Mouse (Mus musculus) kidney, adult 18-20 months (tissue): ENCODE measurements around the gene Rab12.
"Not testable (repeated sequence)": the region's sequence is repeated elsewhere in the genome, so short reads cannot be mapped to it uniquely, and the experiment has no call there.

Experiments
- DNase-seq: peaks from one replicate; pipeline ENCODE4 v3.0.0; 2021

Gene Rab12

DNA sequence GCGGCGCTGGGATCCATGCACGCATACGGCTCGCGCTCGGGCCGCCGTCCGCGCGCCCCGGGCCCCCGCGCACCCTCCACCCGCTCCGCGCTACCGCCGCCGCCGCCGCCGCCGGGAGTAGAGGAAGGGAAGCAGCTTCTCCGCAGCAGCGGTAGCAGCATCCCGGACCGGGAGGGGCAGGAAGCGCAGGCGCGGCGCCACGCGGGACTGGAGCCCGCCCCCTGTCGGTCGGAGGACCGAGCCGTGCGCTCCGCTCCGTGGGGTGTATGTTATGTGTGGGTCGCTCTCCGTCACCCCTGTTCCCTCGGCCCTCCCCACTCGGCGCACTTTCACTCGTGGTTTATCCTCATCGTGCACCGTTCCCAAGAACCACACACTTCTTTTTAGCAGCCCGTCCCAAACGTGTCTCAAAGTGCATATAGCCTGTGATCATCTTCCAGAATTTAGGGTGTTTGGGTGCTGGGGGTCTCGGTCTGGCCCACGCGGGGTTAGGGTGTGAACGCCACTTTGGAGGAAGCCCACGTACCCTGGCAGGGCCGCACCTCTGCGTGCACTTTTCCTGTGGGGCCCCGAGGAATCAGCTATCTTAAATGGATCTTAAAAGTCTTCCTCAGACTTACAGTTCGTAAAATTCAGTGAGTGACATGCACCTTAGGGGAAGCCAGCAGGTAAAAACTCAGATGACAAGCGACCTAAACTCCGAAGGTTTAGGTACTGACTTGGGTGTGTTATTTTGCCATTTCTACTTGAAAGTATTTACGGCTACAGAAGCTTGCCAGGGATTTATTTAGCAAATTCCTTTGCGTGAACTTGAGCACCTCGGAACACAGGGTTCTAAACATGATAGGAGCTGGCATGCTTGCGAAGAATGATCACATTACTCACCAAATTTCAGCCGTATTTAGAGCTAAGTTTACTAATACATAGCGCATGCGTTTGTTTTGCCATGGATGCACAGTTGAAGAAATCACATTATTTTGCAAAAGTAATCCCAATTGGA, at the start of gene Rab12:
Rab12 (minus strand) TSS at position 176 of the 1,000 bp plus-strand sequence.
- peak; percentile 85 for DNase-seq

DNA sequence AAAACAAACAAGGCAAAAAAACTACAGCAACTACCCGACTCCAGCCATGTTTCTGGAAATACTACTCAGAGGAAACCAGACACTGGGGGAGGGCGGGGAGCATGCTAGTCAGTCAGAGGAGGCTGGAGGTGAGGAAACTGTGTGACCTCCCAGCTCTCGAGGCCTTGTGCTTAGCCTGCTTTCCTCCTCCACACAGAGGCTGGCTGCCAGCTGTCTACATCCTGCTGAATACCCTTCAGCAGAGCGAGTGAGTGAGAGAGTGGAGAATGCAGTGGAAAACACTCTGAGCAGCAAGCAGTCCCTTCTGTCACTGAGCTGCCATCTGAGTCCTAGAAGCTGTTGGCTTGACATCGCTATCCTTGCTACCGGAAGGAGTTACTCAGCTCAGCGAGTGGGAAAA, 44.7 kb upstream of the Rab12 start:
- DNase-seq: no peak

DNA sequence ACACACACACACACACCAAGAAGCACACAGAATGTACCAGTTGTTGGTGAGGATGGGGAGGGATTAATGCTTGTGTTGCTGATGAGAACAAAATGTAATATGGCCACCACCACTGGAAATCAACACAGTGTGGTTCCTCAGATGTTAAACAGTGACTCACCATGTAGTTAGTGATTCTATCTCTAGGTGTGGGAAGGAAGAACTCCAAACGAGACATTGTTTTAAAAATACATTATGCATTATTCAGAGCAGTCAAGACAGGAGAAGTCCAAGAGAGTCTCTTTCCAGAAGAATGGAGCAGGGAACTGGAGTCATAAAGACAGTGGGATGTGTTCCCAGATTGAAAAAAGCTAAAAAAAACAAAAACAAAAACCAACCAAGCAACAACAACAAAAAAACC, 44.0 kb upstream of the Rab12 start:
- DNase-seq: no peak

DNA sequence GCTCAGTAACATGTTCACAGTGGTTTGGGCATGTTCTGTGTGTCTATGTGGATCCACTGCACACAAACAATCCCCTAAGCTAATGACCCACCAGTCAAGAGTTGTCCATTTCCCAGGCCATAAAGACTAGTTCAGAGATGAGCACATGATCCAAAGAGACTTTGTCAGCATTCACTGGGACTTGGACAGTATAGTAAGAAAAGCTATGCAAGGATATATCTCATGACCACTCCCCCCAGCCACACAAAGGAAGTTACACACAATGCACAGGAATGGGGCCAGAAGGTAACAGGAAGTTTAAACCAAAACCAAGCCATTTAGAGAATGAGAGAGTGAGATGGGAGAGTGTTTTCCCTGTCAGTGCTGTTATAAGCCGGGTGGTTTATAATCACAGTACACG, 41.9 kb upstream of the Rab12 start:
- DNase-seq: no peak

DNA sequence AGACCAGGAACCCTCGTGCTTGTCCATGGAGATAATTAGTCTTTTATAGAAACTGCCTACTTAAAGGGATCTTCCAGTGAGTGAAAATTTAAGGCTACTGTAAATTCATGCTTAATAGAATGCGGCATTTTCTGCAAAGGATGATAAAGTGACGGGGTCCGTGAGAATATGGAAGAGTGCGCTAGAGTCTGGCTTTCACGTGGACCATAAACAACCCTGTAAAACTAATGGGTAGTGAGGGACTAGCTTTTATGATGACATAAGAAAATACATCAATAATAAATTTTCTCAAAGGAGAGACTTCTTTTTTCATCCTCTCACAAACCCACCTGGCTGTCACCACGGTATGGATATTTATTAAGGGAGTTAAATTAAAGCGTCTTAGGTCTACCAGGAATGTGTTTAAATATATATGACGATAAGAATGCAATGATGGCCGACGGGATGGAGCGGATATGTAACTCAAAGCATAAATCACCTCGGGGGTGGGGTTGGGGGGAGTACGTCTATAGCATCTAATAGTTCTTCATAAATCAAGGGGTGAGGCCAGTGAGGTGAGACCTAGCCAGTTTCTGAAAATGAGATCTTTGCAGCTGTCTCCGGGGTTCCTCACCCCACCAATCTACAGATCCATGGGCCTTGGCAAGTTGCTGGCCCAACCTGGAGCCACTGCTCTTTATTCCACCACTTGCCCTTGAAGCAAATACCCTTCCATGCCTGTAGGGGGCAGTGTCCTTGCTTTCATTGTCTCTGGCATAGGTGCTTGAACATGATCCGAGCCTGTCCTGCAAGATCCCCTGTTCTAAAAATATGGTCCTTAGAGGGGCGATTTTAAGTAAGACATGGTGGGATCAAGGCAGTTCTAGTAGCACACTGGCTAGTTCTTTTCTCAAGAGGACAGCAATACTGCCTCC, 39.1 kb upstream of the Rab12 start:
- no peak for DNase-seq

DNA sequence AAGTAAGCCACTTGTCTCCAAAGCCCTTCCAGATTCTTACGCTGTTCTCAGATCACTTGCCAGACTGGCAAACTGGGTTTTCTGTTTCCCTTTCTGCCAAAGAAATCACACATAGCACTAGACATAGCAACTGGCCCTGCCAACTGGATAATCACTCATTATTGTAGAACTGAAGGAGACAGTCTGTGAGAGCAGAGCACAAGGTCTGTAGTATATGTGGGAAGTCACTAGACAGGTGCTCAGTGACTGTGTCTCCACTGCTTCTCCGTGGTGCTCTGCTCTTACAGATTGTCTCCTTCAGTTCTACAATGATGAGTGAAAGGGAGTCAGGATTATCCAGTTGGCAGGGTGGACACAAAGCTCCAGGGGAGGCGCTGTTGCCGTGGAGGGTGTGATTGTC, 33.2 kb upstream of the Rab12 start:
- DNase-seq: no peak

DNA sequence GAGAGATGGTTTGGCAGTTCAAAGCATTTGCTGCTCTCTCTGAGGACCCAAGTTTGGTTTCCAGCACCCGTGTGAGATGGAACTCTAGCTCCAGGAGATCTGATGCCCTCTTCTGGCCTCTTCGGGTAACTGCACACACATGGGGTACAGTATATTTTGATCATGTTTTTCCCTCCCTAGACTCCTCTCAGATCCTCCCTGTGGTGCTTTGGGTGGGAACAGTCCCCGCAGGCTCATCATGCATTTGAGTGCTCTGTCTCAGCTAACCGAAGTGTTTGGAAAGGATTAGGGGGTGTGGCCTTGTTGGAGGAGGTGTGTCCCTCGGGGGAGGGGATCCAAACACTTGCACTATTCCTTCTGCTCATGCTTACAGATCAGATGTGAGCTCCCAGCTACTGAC, 31.0 kb upstream of the Rab12 start:
- DNase-seq: no peak

DNA sequence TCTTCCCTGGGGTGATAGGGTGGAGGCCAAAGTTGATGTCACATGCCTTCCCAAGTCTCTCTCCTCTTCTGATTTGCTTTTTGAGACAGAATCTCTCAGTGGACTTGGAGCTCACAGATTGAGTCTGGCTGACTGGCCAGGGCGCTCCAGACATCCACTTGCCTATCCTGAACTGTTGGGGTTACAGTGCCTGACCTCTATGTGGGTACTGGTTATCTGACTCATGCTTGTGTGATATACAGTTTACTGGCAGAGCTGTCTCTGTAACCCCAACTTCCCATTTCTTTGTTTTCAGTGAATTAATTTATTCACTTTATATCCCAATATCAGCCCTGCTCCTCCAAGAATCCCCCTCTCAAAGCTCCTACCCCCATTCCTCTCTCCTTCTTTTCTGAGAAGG, 12.8 kb upstream of the Rab12 start:
- DNase-seq: no peak

DNA sequence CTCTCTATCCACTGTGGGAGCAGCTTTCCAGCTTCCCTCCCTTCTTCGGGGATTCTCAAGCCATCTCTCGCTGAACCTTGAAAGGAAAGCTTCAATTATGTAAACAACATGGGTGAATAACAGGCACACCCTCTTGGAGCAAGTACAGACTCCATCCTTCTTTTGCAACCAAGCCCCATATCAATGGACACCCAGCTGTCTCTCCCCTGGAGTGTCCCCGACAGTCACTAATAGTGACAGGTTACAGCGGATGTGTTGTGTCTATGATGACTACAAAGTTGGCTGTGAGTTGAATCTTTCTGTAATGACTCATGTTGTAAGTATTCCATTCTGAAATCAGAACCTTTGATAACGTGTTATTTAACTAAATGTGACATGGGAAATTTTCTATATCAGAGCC, 3.9 kb upstream of the Rab12 start:
- DNase-seq: no peak

DNA sequence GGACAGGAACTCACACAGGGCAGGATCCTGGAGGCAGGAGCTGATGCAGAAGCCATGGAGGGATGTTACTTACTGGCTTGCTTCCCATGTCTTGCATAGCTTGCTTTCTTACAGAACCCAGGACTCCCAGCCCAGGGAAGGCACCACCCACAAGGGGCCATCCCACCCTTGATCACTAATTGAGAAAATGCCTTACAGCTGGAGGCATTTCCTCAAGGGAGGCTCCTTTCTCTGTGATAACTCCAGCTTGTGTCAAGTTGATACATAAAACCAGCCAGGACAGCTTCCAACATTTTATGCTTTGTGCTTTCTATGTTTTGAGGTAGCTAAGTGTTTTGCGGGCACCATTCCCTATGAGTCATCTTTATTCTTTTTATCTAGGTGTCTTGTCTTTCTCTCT, 3.1 kb upstream of the Rab12 start:
- not testable (repeated sequence) for DNase-seq

DNA sequence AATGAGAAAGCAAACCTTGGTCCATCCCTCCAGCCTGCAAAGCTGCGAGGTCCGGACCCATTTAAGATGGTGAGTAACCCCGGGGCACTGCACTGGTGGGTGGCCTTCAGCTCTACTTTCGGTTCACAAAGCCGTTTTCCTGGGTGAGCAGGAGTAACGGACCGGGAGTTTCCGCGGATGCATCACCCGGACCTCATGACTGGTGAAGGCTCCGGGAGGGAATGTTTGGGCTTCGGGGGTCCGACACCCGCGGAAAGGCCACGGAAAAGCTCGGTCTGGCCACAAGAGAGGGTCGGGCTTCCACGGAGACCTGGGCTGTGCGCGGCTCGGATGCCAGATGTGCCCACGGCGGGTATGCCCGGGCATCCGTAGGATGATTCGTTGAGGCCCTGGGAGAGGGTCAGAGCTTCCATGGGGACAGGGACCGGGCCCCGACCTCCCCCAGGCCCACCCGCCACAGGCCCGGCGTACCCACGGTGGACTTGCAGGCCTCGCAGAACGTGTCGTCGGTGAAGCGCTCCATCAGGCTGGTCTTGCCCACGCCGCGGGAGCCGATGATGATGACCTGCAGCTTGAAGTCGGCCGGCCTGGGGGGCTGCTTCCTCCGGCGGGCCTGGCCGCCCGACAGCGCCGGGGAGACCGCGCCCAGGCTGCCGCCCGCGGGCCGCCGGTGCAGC, 514 bp downstream of the Rab12 start:
- DNase-seq: peak; percentile 37

DNA sequence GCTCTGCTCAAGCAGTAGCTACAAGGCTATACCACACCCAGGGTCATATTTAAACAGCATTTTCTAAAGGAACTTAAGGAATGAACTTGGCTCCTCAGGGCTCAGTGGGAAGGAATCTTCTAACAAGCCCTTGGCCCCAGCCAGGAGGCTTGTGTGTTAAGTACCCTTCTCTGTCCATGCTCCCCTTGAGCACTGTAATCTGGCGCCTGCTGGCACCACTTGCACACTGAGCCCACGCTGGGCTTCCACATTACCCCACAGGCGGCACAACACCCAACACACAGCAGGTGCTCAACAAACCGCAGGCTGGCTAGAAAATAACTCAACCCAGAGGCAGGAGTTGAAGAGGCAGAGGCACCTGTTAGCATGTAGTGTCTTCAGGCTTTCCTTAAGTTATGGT, 2.6 kb downstream of the Rab12 start:
- no peak for DNase-seq

DNA sequence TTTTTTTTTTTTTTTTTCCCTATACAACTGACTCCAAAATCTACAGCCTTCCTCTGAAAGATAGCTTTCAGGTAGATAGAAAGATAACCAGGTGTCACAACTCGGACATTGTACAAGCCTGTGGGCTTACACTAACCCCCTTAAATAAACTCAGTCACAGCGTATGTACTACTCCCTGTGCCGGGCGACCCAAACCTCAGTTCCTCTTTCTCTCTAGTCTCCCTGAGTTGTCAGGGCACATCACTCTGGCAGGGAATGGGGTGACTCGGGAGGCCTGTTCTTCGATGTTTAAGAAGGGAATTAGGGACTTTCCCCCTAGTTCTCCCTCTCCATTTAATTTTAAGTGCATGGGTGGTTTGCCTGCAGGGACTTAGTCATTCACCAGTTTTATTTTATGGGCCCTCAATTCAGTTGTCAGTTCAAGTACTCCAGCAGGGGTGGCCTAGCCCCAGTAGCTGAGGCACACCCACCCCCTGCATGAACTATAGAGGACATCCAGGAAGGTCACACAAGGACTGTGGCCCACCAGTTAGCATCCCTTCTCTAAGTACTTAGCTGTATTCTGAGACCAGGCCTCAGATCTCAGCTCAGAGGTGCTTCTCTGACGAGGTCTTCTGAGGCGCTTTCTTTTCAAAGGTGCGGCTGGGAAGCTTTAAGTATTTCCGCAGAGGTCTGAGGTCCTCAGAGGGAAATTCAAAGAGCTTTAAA, 5.1 kb downstream of the Rab12 start:
- no peak for DNase-seq

DNA sequence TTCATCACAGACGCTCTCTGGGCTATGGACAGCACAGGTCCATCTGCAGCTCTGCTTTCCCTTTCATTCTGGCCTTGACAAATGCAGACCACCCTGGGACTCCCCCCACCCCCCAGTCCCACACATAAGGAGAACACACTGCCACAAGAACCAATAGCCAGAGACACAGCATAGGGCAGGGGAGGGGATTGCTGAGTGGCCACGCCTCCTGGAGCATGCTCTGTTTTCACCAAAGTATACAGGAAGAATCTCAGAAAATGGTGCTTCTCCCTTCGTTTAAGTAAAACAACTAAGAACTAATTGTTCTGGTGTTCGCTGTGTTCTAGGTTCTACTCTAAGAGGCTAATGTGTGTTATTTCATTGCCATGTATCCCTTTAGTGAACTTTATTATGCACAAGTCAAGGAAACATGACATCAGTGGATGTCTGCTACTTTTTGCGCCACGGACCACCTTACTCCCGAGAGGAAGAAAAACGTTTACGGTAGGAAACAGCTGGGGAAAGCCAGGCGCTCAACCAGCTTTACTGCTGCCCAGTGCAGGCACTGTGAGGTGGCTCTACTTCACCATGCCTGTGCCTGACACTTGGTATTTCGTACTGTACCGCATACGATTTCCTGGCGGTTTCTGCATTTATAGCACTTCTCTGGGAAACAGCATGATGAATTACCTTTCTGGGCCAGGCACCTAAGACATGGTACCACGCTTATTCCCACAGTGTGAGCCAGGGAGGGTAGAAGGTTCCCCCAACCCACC, 7.2 kb downstream of the Rab12 start:
- DNase-seq: no peak

DNA sequence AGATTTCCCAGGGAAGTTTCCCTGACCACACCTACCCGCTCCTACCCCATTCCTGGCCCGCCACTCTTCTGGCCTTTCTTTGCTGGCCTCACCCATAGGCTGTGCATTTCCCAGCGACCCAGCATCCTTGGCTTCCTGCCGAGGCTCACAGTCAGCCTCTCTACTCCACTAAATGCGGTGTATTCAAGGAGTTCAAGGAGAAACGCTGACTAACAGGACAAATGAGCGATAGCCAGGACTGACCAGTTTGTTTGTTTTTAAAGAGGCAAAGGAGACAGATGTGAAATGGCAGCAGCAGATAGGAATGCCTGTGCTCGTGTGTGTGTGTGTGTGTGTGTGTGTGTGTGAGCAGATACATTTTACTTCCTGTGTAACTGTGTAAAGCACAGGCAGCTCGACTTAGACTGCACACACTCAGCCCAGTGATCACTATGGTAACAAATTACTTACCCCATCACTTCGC, 9.3 kb downstream of the Rab12 start:
- DNase-seq: no peak

DNA sequence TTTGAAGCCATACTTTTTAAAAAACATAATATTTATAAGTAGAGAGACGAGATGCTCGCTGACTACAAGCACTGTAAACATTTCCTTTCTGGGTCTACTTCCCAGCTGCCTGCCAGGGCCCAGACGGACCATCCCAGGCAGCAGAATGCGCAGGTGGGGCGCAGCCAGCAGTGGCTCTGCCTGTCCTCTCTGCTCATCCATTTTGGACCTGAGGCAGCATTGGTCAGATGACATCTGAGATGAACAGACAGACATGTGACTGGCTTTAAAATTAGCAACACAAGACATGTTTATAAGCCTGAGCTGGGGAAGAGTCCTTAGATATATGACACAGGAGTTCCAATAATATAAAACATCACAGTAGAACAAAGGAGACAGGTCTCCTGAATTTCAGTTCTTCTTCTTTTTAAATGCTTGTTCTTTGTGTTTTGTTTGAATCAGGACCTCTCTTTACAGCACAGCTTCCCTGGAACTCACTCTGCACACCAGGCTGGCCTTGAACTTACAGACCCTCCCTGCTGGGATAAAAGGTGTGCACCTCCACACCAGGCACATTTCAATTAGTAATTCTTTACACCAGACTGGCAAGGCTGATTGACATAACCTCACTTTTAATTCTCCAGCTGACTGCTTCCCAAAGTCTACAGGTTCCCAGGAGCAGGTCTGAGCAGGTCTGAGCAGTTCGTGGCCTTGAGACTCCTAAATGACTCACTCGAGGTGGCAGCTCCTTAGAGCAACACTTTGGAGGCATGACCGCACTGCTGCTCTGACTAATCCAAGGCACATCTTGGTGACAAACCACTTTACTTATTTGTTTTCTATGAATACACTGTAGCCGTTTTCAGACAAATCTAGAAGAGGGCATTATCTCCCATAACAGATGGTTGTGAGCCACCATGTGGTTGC, 12.2 kb downstream of the Rab12 start:
- no peak for DNase-seq

DNA sequence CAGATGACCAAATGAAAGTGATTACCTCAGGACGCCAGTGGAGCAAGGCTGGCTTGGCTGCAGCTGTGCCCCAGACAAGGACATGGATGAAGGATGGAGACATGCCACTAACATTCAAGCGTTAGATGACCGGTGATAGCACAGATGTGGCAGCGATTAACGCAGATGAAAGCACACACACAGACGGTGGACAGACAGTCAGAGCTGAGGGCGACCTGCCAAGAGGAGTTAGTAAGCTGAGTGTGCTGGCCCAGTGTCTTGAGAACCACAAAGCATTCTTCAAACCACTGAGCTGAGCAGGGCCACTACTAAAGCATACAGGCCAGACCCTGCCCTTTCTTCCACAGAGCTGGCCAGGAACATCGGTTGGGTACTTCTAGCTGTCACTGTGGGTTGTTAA, 14.6 kb downstream of the Rab12 start:
- no peak for DNase-seq

DNA sequence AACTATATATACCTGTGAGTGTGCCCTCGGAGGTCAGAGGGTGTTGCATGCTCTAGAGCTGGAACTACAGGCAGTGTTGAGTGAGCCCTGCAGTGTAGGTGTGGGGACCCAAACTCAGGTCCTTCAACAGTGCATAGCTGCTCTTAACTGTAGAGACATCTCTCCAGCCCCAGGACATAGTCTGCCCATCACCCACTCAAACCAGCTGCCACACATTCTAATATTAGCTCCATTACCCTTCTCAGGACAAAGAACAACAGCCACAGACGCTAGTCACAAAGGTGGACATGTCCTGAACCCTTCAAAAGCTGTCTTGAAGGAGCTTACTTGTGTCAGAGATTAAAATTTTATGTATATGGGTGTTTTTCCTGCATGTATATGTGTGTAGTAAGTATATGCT, 15.3 kb downstream of the Rab12 start:
- no peak for DNase-seq

DNA sequence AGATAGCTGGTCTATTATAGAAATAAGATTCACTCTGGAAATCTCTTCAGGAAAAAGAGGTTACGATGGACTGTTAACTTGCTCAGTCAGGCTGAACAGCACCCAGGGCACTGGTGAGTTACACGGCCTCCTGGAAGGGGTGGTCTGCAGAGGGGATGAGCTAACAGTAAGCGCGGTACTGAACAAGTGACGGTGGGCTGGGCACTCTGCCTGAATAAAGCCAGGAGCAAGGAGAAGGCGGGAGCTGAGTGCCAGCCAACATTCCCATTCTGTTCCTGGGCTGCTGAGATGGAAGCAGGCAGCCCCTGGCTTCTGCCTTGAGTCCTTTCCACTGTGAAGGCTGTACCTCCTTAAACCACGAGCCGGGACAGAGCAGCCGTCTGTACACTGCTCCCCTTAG, 16.1 kb downstream of the Rab12 start:
- DNase-seq: no peak

DNA sequence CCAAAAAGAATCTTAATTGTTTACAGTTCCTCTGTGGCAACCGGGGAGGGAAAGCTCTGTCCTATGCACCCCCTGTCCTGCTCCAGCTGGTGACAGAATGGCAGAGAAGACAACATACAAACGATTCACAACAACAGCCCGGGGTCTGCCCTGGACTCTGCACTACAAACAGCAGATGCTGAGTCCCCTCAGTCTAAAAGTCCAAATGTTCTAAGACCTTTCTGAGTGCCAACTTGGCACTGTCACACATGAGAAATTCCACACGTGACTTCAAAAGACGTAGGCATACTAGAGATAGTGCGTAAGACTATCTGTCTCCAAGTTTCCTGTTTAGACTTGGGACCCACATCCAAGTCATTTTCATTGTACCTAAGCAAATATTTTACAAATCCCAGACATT, 16.7 kb downstream of the Rab12 start:
- DNase-seq: peak; percentile 21

DNA sequence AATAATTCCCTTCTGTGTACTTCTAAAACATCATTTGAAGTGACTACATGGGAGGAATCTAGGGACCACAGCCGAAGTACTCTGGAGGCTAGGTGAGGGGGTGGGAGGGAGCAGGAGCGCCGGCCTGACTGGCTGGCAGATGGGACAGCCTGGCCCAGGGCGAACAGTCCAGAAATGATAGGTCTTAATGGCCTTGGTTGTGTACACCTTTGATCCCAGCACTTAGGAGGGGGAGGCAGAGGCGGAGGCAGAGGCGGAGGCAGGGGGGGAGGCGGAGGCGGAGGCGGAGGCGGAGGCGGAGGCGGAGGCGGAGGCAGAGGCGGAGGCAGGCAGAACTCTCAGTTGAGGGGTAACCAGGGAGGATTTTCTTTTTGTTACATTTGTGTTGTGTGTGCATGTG, 20.9 kb downstream of the Rab12 start:
- DNase-seq: no peak
